Mouse (Mus musculus) midbrain, embryonic 16.5 days (tissue): ENCODE results near the gene Gata5. TPM values are rescaled to one million over a fixed set of nuclear protein-coding genes. Genes with fewer than 3 reads are reported as not detected.
A peak's percentile ranks its signal among the peaks of the same experiment; 100 is the strongest.

Experiments used
- ATAC-seq: fragments of 200-750 bp; cut with Nextera tagmentation; 2 replicates; pipeline ENCODE4 v1.8.0; 2017; ENCODE audit warnings: moderate TSS enrichment
- H3K27ac ChIP-seq: fragments of 300-500 bp; sonication (generic); 2 replicates; pipeline ENCODE4 v1.5.1; 2014; ENCODE audit warnings: mild to moderate bottlenecking, low read length, mixed read lengths
- H3K27me3 ChIP-seq: fragments of 300-500 bp; sonication (generic); 2 replicates; pipeline ENCODE4 v1.6.1; 2014; ENCODE audit warnings: low read depth, low read length, mixed read lengths; ENCODE audit not compliant: control insufficient read depth, insufficient read depth
- H3K36me3 ChIP-seq: fragments of 300-500 bp; sonication (generic); 2 replicates; pipeline ENCODE4 v1.6.1; 2014; ENCODE audit warnings: mild to moderate bottlenecking, low read length, moderate library complexity, mixed read lengths; ENCODE audit not compliant: control insufficient read depth, insufficient read depth
- H3K4me1 ChIP-seq: fragments of 300-500 bp; sonication (generic); 2 replicates; pipeline ENCODE4 v1.6.1; 2014; ENCODE audit warnings: mild to moderate bottlenecking, low read length, mixed read lengths; ENCODE audit not compliant: control insufficient read depth, insufficient read depth
- H3K4me2 ChIP-seq: fragments of 300-500 bp; sonication (generic); 2 replicates; pipeline ENCODE4 v1.6.1; 2014; ENCODE audit warnings: mild to moderate bottlenecking, low read length, mixed read lengths
- H3K4me3 ChIP-seq: fragments of 300-500 bp; sonication (generic); 2 replicates; pipeline ENCODE4 v1.5.1; 2014; ENCODE audit warnings: low read depth, mild to moderate bottlenecking, low read length, moderate library complexity, mixed read lengths
- H3K9ac ChIP-seq: fragments of 300-500 bp; sonication (generic); 2 replicates; pipeline ENCODE4 v1.6.1; 2014; ENCODE audit warnings: low read depth, low read length, mixed read lengths
- H3K9me3 ChIP-seq: fragments of 300-500 bp; sonication (generic); replicated peaks from 2 replicates; pipeline ENCODE4 v1.6.1; 2014; ENCODE audit warnings: mild to moderate bottlenecking, low read length, mixed read lengths; ENCODE audit not compliant: control insufficient read depth, poor library complexity, severe bottlenecking
- WGBS: fragments of 180-500 bp; shearing (Covaris S2); extraction: QIAGEN DNeasy Blood & Tissue Kit; methylation state at CpG from one replicate; pipeline ENCODE4 v1.1.7; 2014; 5-methylcytosine and 5-hydroxymethylcytosine counted together
- polyA plus RNA-seq: library from polyadenylated mRNA; unstranded; fragments of >200 nt; fragmentation: Nextera tagmentation; extraction: Ambion mirVana; gene quantifications from 2 replicates; pipeline ENCODE4 v1.2.1, GENCODE M21; 2015

Gata5 gene
- polyA plus RNA-seq, 1 experiment from 2014 or later: not detected

- WGBS: 37% methylated on average over 2 of the region's 2 CpGs
- Histone ChIP-seq H3K4me1 (peaks cover 2% of the 10 kb centered on the region; the same call in 1 of the 2 replicates), H3K4me3 (no peak overlapping the region), H3K36me3 (no peaks in the 10 kb centered on the region), H3K9ac (no peak overlapping the region), H3K27ac (no peak overlapping the region), H3K4me2 (no peak overlapping the region), H3K9me3 (no peaks in the 10 kb centered on the region), H3K27me3 (no peaks in the 10 kb centered on the region; the same call in 1 of the 2 replicates)
- no peak for ATAC-seq
Measured at GRCm38 (mm10) chr2:180350700-180351099, 16.2 kb upstream of the Gata5 start.

- H3K4me1 ChIP-seq: peaks cover 4% of the 10 kb centered on the region; the same call in 1 of the 2 replicates
- H3K9ac ChIP-seq: no peak overlapping the region
- no peaks in the 10 kb centered on the region; the same call in 1 of the 2 replicates for H3K27me3 ChIP-seq
- H3K9me3 ChIP-seq: no peaks in the 10 kb centered on the region
- 28% methylated on average over 9 of the region's 9 CpGs for WGBS
- H3K4me3 ChIP-seq: no peak overlapping the region
- H3K27ac ChIP-seq: no peak overlapping the region
- ATAC-seq: peak; percentile 60
- H3K36me3 ChIP-seq: no peaks in the 10 kb centered on the region
- H3K4me2 ChIP-seq: no peak overlapping the region
Measured at GRCm38 (mm10) chr2:180346820-180347497, 12.5 kb upstream of the Gata5 start.

GRCm38 (mm10) chr2:180343092-180343491 lies 8.6 kb upstream of the Gata5 start:
- Histone ChIP-seq H3K36me3 (no peaks in the 10 kb centered on the region), H3K4me3 (no peak overlapping the region), H3K9ac (no peak overlapping the region), H3K4me2 (no peak overlapping the region), H3K27me3 (peaks cover 4% of the 10 kb centered on the region; the same call in 1 of the 2 replicates), H3K4me1 (peaks cover 4% of the 10 kb centered on the region; the same call in 1 of the 2 replicates), H3K27ac (no peak overlapping the region), H3K9me3 (no peaks in the 10 kb centered on the region)
- ATAC-seq: no peak
- WGBS: 83% methylated on average over 13 of the region's 13 CpGs

GRCm38 (mm10) chr2:180342189-180342588 lies 7.7 kb upstream of the Gata5 start:
- 54% methylated on average over 2 of the region's 2 CpGs for WGBS

GRCm38 (mm10) chr2:180341229-180341628 lies 6.7 kb upstream of the Gata5 start:
- WGBS: 73% methylated on average over 8 of the region's 8 CpGs
- no peak for ATAC-seq
- Histone ChIP-seq H3K4me1 (peaks cover 4% of the 10 kb centered on the region; the same call in 1 of the 2 replicates), H3K9me3 (no peaks in the 10 kb centered on the region), H3K4me2 (no peak overlapping the region), H3K27ac (no peak overlapping the region), H3K4me3 (no peak overlapping the region), H3K27me3 (peaks cover 14% of the 10 kb centered on the region), H3K9ac (no peak overlapping the region), H3K36me3 (no peaks in the 10 kb centered on the region)

More at GRCm38 (mm10) chr2:180342189-180342588, 7.7 kb upstream of the Gata5 start:
- ATAC-seq: no peak
- no peak overlapping the region for H3K4me3 ChIP-seq
- peaks cover 4% of the 10 kb centered on the region; the same call in 1 of the 2 replicates for H3K4me1 ChIP-seq
- no peak overlapping the region for H3K9ac ChIP-seq
- H3K27ac ChIP-seq: no peak overlapping the region
- H3K27me3 ChIP-seq: peaks cover 5% of the 10 kb centered on the region
- H3K4me2 ChIP-seq: no peak overlapping the region
- H3K9me3 ChIP-seq: no peaks in the 10 kb centered on the region
- no peaks in the 10 kb centered on the region for H3K36me3 ChIP-seq

GRCm38 (mm10) chr2:180339886-180340285 lies 5.4 kb upstream of the Gata5 start:
- 81% methylated on average over 11 of the region's 11 CpGs for WGBS
- ATAC-seq: no peak

GRCm38 (mm10) chr2:180333778-180334550 lies 535 bp downstream of the Gata5 start:
- Histone ChIP-seq H3K9me3 (no peaks in the 10 kb centered on the region), H3K4me3 (peak overlapping the region; percentile 24), H3K36me3 (no peaks in the 10 kb centered on the region), H3K4me1 (peaks cover 11% of the 10 kb centered on the region), H3K9ac (no peak overlapping the region), H3K27ac (no peak overlapping the region), H3K27me3 (peaks cover 51% of the 10 kb centered on the region), H3K4me2 (peak overlapping the region; percentile 50)
- ATAC-seq: no peak
- under 1% methylated on average over 69 of the region's 69 CpGs for WGBS

More at GRCm38 (mm10) chr2:180339886-180340285, 5.4 kb upstream of the Gata5 start:
- Histone ChIP-seq H3K27me3 (peaks cover 26% of the 10 kb centered on the region), H3K9ac (no peak overlapping the region), H3K4me1 (peaks cover 4% of the 10 kb centered on the region; the same call in 1 of the 2 replicates), H3K4me3 (no peak overlapping the region), H3K4me2 (no peak overlapping the region), H3K27ac (no peak overlapping the region), H3K36me3 (no peaks in the 10 kb centered on the region), H3K9me3 (no peaks in the 10 kb centered on the region)

GRCm38 (mm10) chr2:180329466-180329865 lies 5.0 kb downstream of the Gata5 start:
- H3K4me2 ChIP-seq: no peak overlapping the region
- no peak for ATAC-seq
- H3K36me3 ChIP-seq: no peaks in the 10 kb centered on the region
- H3K27me3 ChIP-seq: peaks cover 26% of the 10 kb centered on the region
- H3K9ac ChIP-seq: no peak overlapping the region
- H3K4me3 ChIP-seq: no peak overlapping the region
- 94% methylated on average over 1 of the region's 1 CpGs for WGBS
- peaks cover 9% of the 10 kb centered on the region; the same call in 1 of the 2 replicates for H3K4me1 ChIP-seq
- no peaks in the 10 kb centered on the region for H3K9me3 ChIP-seq
- no peak overlapping the region for H3K27ac ChIP-seq
